Mouse (Mus musculus) CH12.LX (cell line): Measurements from ENCODE around the gene Cdkn2d. TPM values are rescaled to one million over a fixed set of nuclear protein-coding genes. Genes with fewer than 3 reads are reported as not detected.

Source experiments
- DNase-seq: peaks from one replicate; pipeline ENCODE4 v3.0.0-alpha.2; 2013; ENCODE audit errors: extremely low read depth
- H3K27ac ChIP-seq: 2 replicates; pipeline ENCODE4 v1.5.1; 2012; ENCODE audit warnings: low read depth, mild to moderate bottlenecking, control low read depth, moderate library complexity; ENCODE audit not compliant: insufficient read depth
- H3K27me3 ChIP-seq: replicated peaks from 2 replicates; pipeline ENCODE3; 2012; ENCODE audit warnings: inconsistent platforms
- H3K36me3 ChIP-seq, 2 experiments: replicated peaks in 1 of 2; 2 replicates each; pipeline versions ENCODE3 to v1.6.1; 2012; ENCODE audit warnings: inconsistent platforms in 1 of 2, low read length in 1 of 2, mild to moderate bottlenecking in 1 of 2, mixed read lengths in 1 of 2, moderate library complexity in 1 of 2; ENCODE audit not compliant: control insufficient read depth in 1 of 2, insufficient read depth in 1 of 2
- H3K4me1 ChIP-seq, 2 experiments: 2 replicates each; pipeline ENCODE4 v1.6.1; 2012; ENCODE audit warnings: inconsistent platforms in 1 of 2, moderate library complexity in 1 of 2; ENCODE audit not compliant: insufficient read depth in 2 of 2, control insufficient read depth in 1 of 2
- H3K4me2 ChIP-seq: 2 replicates; pipeline ENCODE4 v1.6.1; 2012; ENCODE audit warnings: low read depth, mild to moderate bottlenecking, control low read depth; ENCODE audit not compliant: poor library complexity, insufficient read depth, severe bottlenecking
- H3K4me3 ChIP-seq, 3 experiments: fragments of 150-350 bp in 1 of 3; sonication (generic) in 1 of 3; replicated peaks in 1 of 3; 2 replicates each; pipeline versions ENCODE3 to v1.5.1; 2011 to 2012; ENCODE audit warnings: low read depth in 2 of 3, low read length in 2 of 3, mild to moderate bottlenecking in 2 of 3, moderate library complexity in 2 of 3, control low read depth in 1 of 3, improper control_type of control experiment in 1 of 3, inconsistent platforms in 1 of 3, mixed read lengths in 1 of 3; ENCODE audit not compliant: poor library complexity in 1 of 3
- H3K79me2 ChIP-seq: replicated peaks from 2 replicates; pipeline ENCODE4 v1.6.1; 2012; ENCODE audit warnings: mild to moderate bottlenecking, moderate library complexity; ENCODE audit not compliant: control insufficient read depth, poor library complexity, insufficient read depth, severe bottlenecking; ENCODE audit errors: extremely low read depth
- H3K9ac ChIP-seq: 2 replicates; pipeline ENCODE4 v1.6.1; 2012; ENCODE audit warnings: low read depth, mild to moderate bottlenecking, control low read depth, moderate library complexity; ENCODE audit not compliant: insufficient read depth
- H3K9me3 ChIP-seq: replicated peaks from 2 replicates; pipeline ENCODE3; 2012; ENCODE audit warnings: low read length, inconsistent platforms, mixed read lengths
- BHLHE40 ChIP-seq: IDR thresholded peaks from 2 replicates; pipeline ENCODE4 v1.6.1; 2011; ENCODE audit warnings: mild to moderate bottlenecking, low read depth, low read length, improper control_type of control experiment
- E2F4 ChIP-seq: IDR thresholded peaks from 2 replicates; pipeline ENCODE4 v1.6.1; 2011; ENCODE audit warnings: low read depth, low read length, improper control_type of control experiment; ENCODE audit not compliant: insufficient replicate concordance
- EP300 ChIP-seq: IDR thresholded peaks from 2 replicates; pipeline ENCODE4 v1.6.1; 2011; ENCODE audit warnings: low read length, improper control_type of control experiment
- HCFC1 ChIP-seq: IDR thresholded peaks from 2 replicates; pipeline ENCODE4 v1.6.1; 2012; ENCODE audit warnings: low read depth, mild to moderate bottlenecking, inconsistent platforms, low read length, improper control_type of control experiment
- MAX ChIP-seq: IDR thresholded peaks from 2 replicates; pipeline ENCODE4 v1.6.1; 2011; ENCODE audit warnings: low read length, improper control_type of control experiment
- MAZ ChIP-seq: IDR thresholded peaks from 2 replicates; pipeline ENCODE4 v1.6.1; 2012; ENCODE audit warnings: low read depth, mild to moderate bottlenecking, inconsistent platforms, low read length, improper control_type of control experiment, moderate library complexity
- MEF2A ChIP-seq: IDR thresholded peaks from 2 replicates; pipeline ENCODE4 v1.6.1; 2014; ENCODE audit warnings: low read depth, mild to moderate bottlenecking, inconsistent platforms, low read length, improper control_type of control experiment, borderline replicate concordance
- MXI1 ChIP-seq: IDR thresholded peaks from 2 replicates; pipeline ENCODE4 v1.6.1; 2011; ENCODE audit warnings: mild to moderate bottlenecking, low read depth, low read length, improper control_type of control experiment
- PAX5 ChIP-seq: IDR thresholded peaks from 2 replicates; pipeline ENCODE4 v1.6.1; 2012; ENCODE audit warnings: low read length, inconsistent platforms, mixed read lengths
- POLR2AphosphoS2 ChIP-seq: IDR thresholded peaks from 2 replicates; pipeline ENCODE4 v1.6.1; 2011; ENCODE audit warnings: low read depth, low read length, improper control_type of control experiment
- RAD21 ChIP-seq: IDR thresholded peaks from 2 replicates; pipeline ENCODE4 v1.6.1; 2011; ENCODE audit warnings: low read depth, mild to moderate bottlenecking, low read length, improper control_type of control experiment, moderate library complexity
- RCOR1 ChIP-seq: conservative IDR thresholded peaks from 2 replicates; pipeline ENCODE4 v1.6.1; 2012; ENCODE audit warnings: low read depth, mild to moderate bottlenecking, inconsistent platforms, low read length, improper control_type of control experiment
- SIN3A ChIP-seq: IDR thresholded peaks from 2 replicates; pipeline ENCODE4 v1.6.1; 2012; ENCODE audit warnings: low read length, improper control_type of control experiment, inconsistent platforms
- TBP ChIP-seq: conservative IDR thresholded peaks from 2 replicates; pipeline ENCODE4 v1.6.1; 2011; ENCODE audit warnings: low read depth, low read length, improper control_type of control experiment
- TCF12 ChIP-seq: IDR thresholded peaks from 2 replicates; pipeline ENCODE4 v1.6.1; 2014; ENCODE audit warnings: low read depth, mild to moderate bottlenecking, inconsistent platforms, low read length, improper control_type of control experiment
- USF2 ChIP-seq: conservative IDR thresholded peaks from 2 replicates; pipeline ENCODE4 v1.6.1; 2011; ENCODE audit warnings: low read depth, low read length, improper control_type of control experiment
- ZC3H11A ChIP-seq: IDR thresholded peaks from 2 replicates; pipeline ENCODE4 v1.6.1; 2012; ENCODE audit warnings: low read depth, mild to moderate bottlenecking, inconsistent platforms, low read length, improper control_type of control experiment
- ZKSCAN1 ChIP-seq: IDR thresholded peaks from 2 replicates; pipeline ENCODE4 v1.6.1; 2012; ENCODE audit warnings: low read depth, inconsistent platforms, low read length, improper control_type of control experiment, borderline replicate concordance
- ZMIZ1 ChIP-seq: IDR thresholded peaks from 2 replicates; pipeline ENCODE4 v1.6.1; 2012; ENCODE audit warnings: low read depth, mild to moderate bottlenecking, inconsistent platforms, low read length, improper control_type of control experiment
- ZNF384 ChIP-seq: IDR thresholded peaks from 2 replicates; pipeline ENCODE4 v1.6.1; 2012; ENCODE audit warnings: low read depth, low read length, improper control_type of control experiment, inconsistent platforms
- dilution Hi-C: fragments of 300-500 bp; cut with MboI; formaldehyde crosslinking; loops from 2 replicates; pipeline ENCODE4 v1.14.3; 2020; ENCODE audit warnings: low sequenced_read_pairs; ENCODE audit not compliant: extremely low pct_unique_long_range_greater_than_20kb, extremely low pct_ligation_motif_present
- in situ Hi-C: fragments of 300-500 bp; cut with MboI; formaldehyde crosslinking; loops from 3 replicates; pipeline ENCODE4 v1.14.3; 2019; ENCODE audit warnings: low sequenced_read_pairs, low pct_ligation_motif_present, low pct_unique_long_range_greater_than_20kb, mixed read lengths
- polyA plus RNA-seq: library from polyadenylated mRNA; unstranded; fragments of >175 nt; gene quantifications from 2 replicates; pipeline ENCODE4 v1.2.1, GENCODE M21; 2012; ENCODE audit warnings: low read depth; ENCODE audit not compliant: insufficient read length
- total RNA-seq, 2 experiments: library from RNA; depleted of rRNA; stranded (reverse); fragments of 300-350 nt in 1 of 2; fragments of >200 nt in 1 of 2; gene quantifications; 2 replicates each; pipeline ENCODE4 v1.2.3; 2012 to 2014

Gene Cdkn2d
- total and polyA plus RNA-seq, 3 experiments: 2.9 to 12.6 (median 7.1) TPM

GRCm38 (mm10) chr9:21340411-21340810 lies 49.2 kb upstream of the Cdkn2d start:
- in situ Hi-C loops: no loop called here
- 0 out of 2 replicates have a peak, but pooled peaks cover 2% of the 10 kb centered on the region for H3K79me2 ChIP-seq
- H3K4me2 ChIP-seq: no peak overlapping the region
- dilution Hi-C loops: no loop called here
- H3K27ac ChIP-seq: no peak overlapping the region
- DNase-seq: no peak
- peaks cover 0 to 3% of the 10 kb centered on the region in 2 experiments; a peak in 1 of 4 replicates for H3K4me1 ChIP-seq
- peaks cover 36 to 89% of the 10 kb centered on the region in 2 experiments for H3K36me3 ChIP-seq
- H3K27me3 ChIP-seq: no peaks in the 10 kb centered on the region
- no peaks in the 10 kb centered on the region for H3K9me3 ChIP-seq
- TF ChIP-seq ZMIZ1 (no peak), TBP (no peak)
- no peak overlapping the region for H3K4me3 ChIP-seq
- no peak overlapping the region for H3K9ac ChIP-seq

DNA sequence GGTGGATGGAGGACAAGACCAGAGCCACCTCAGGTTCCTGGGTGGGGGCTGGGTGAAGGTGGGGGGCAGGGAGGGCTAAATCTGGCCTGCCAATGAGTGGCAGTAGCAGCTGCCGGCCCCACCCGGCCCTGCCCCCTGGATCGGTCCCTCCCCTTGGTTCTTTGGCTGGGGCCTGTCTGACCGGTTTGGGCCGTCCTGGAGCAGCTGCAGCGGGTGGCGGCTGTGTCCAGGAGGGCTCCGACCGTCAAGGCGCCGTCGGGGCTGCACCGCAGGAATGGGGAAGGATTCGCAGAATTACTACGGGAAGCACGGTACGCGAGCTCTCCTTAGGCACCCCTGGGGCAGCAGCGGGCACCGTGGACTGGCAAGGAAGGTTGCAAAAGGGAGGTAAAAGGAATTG lies 46.4 kb upstream of the Cdkn2d start:
- dilution Hi-C loops: no loop called here
- TF ChIP-seq MEF2A (no peak), PAX5 (no peak), SIN3A (no peak), TCF12 (no peak), USF2 (no peak), RAD21 (no peak), ZC3H11A (no peak), E2F4 (no peak), POLR2AphosphoS2 (no peak), ZNF384 (no peak), RCOR1 (no peak)
- TF ChIP-seq, all 38 proteins: peak for 0
- Histone ChIP-seq H3K4me1 (peaks cover 0 to 7% of the 10 kb centered on the region in 2 experiments; a peak in 3 of 4 replicates), H3K9me3 (no peaks in the 10 kb centered on the region), H3K4me3 (no peak overlapping the region), H3K4me2 (no peak overlapping the region), H3K79me2 (peaks cover 5% of the 10 kb centered on the region), H3K9ac (no peak overlapping the region), H3K27ac (no peak overlapping the region), H3K27me3 (no peaks in the 10 kb centered on the region), H3K36me3 (peaks cover 21 to 82% of the 10 kb centered on the region in 2 experiments)
- no peak for DNase-seq
- in situ Hi-C loops: no loop called here

DNA sequence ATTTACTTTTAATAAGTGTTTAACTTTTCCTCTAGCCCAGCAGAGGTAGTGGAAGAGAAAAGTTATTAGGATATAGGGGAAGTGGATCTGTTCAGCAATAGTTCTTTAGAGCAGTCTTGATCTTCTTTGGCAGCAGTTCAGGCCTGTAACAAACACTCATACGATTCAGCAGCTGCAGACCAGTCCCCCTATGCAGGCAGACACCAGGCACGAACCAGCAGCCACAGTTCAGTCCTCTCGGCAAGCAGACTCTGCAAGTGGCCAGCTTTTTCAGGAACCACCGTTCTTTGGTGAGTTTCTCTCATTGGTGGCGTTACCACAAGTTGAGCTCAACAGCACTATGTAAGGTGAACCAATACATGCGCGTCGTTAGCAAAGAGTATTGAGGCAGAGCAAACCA lies 45.3 kb upstream of the Cdkn2d start:
- DNase-seq: no peak
- dilution Hi-C loops (no loop called here), in situ Hi-C loops (no loop called here)
- Histone ChIP-seq H3K27ac (no peak overlapping the region), H3K4me3 (no peak overlapping the region), H3K36me3 (peaks cover 10 to 77% of the 10 kb centered on the region in 2 experiments), H3K4me1 (peaks cover 0 to 19% of the 10 kb centered on the region in 2 experiments; a peak in 3 of 4 replicates), H3K79me2 (peaks cover 7% of the 10 kb centered on the region), H3K4me2 (no peak overlapping the region), H3K9me3 (no peaks in the 10 kb centered on the region), H3K9ac (no peak overlapping the region), H3K27me3 (no peaks in the 10 kb centered on the region)
- TF ChIP-seq BHLHE40 (no peak), MAX (no peak), MXI1 (no peak), EP300 (no peak), RAD21 (no peak), HCFC1 (no peak), MAZ (no peak), POLR2AphosphoS2 (no peak), TCF12 (no peak), ZC3H11A (no peak), RCOR1 (no peak), ZMIZ1 (no peak), ZKSCAN1 (no peak)
